Mouse (Mus musculus): ENCODE measurements around the gene Pfkfb1. TPM values are rescaled to one million over a fixed set of nuclear protein-coding genes. Genes with fewer than 3 reads are reported as not detected.

Pfkfb1 gene
- polyA plus RNA-seq, 2 experiments = 5.5 to 7.7 TPM

- Histone ChIP-seq H3K36me3 (ENCODE audit: control insufficient read depth, insufficient read depth, low read length) (peaks cover 16% of the 10 kb centered on the region), H3K4me2 (replicated peaks; ENCODE audit: low read depth, low read length, severe bottlenecking) (no peak overlapping the region), H3K4me3 (replicated peaks; ENCODE audit: low read length) (no peak overlapping the region), H3K27me3 (ENCODE audit: control insufficient read depth, insufficient read depth, low read length) (no peaks in the 10 kb centered on the region), H3K4me1 (ENCODE audit: control insufficient read depth, insufficient read depth, low read length) (no peaks in the 10 kb centered on the region), H3K9me3 (ENCODE audit: control insufficient read depth, low read length) (no peaks in the 10 kb centered on the region), H3K9ac (ENCODE audit: low read depth, low read length, severe bottlenecking) (no peak overlapping the region), H3K27ac (replicated peaks; ENCODE audit: low read depth, low read length) (no peak overlapping the region)
- ATAC-seq (ENCODE audit: low FRiP score, low read depth) (no peak), DNase-seq (ENCODE audit: low spot score) (no peak)
- 91% methylated on average over 2 of the region's 2 CpGs for WGBS
- TF ChIP-seq POLR2A (IDR thresholded peaks at IDR 0.05; ENCODE audit: borderline replicate concordance, extremely low read depth, insufficient read depth, insufficient read length) = no peak
Measured at GRCm38 (mm10) chrX:150551986-150552385, 36.0 kb upstream of the Pfkfb1 start.

DNA sequence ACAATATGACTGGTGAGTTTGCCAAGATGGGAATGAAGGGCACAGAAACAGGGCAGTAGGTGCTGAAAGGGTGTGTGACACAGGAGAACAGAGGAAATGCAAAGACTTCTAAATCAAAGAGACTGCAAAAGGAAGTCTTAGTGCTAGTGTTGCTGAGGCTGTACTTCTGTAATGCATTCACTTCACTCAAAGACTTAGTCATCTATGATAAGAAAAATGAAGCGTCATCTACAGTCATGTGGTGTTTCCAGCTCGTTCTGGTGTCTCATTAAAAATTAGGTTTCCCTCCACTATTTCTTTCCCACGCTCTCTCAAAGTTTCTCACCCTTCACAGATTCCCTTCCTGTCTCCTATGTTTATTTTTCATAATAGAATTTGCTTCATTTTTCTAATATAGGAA lies 34.0 kb upstream of the Pfkfb1 start:
- Histone ChIP-seq H3K4me3 (replicated peaks; ENCODE audit: low read length) (no peak overlapping the region), H3K9ac (ENCODE audit: low read depth, low read length, severe bottlenecking) (no peak overlapping the region), H3K27me3 (ENCODE audit: control insufficient read depth, insufficient read depth, low read length) (no peaks in the 10 kb centered on the region), H3K27ac (replicated peaks; ENCODE audit: low read depth, low read length) (no peak overlapping the region), H3K4me2 (replicated peaks; ENCODE audit: low read depth, low read length, severe bottlenecking) (no peak overlapping the region), H3K9me3 (ENCODE audit: control insufficient read depth, low read length) (no peaks in the 10 kb centered on the region), H3K4me1 (ENCODE audit: control insufficient read depth, insufficient read depth, low read length) (no peaks in the 10 kb centered on the region), H3K36me3 (ENCODE audit: control insufficient read depth, insufficient read depth, low read length) (peaks cover 16% of the 10 kb centered on the region)
- DNase-seq (ENCODE audit: low spot score) (no peak), ATAC-seq (ENCODE audit: low FRiP score, low read depth) (no peak)
- no peak for TF ChIP-seq POLR2A (IDR thresholded peaks at IDR 0.05; ENCODE audit: borderline replicate concordance, extremely low read depth, insufficient read depth, insufficient read length)
- 84% methylated on average over 3 of the region's 3 CpGs for WGBS

DNA sequence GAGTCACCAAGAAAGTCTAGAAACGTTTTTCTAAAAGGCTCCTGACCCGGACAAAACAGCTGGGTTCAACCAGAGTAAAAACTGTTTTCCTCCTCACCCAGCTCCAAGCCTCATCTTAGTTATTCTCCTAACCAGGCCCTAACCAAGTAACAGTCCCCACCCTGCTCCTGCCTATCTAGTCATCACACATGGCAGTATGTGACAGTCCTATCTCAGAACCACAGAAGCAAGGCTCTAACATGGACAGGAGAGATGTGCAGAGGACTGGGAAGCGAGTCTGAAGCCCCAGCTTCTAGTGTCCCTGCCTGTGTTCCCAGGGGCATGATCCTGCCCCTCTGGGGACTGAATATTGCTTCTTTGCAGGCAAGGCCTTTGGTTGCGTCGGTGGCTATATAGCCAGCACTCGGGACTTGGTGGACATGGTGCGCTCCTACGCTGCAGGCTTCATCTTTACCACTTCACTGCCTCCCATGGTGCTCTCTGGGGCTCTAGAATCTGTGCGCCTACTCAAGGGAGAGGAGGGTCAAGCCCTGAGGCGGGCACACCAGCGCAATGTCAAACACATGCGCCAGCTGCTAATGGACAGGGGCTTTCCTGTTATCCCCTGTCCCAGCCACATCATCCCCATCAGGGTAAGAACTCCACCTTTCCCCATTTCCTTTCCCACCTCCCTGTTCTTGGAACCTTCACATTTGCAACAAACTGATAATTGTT lies 23.2 kb upstream of the Pfkfb1 start:
- H3K4me2 ChIP-seq (replicated peaks; ENCODE audit: low read depth, low read length, severe bottlenecking) = no peak overlapping the region
- TF ChIP-seq POLR2A (IDR thresholded peaks at IDR 0.05; ENCODE audit: borderline replicate concordance, extremely low read depth, insufficient read depth, insufficient read length) = no peak
- no peaks in the 10 kb centered on the region for H3K9me3 ChIP-seq (ENCODE audit: control insufficient read depth, low read length)
- H3K27me3 ChIP-seq (ENCODE audit: control insufficient read depth, insufficient read depth, low read length) = no peaks in the 10 kb centered on the region
- no peak for ATAC-seq (ENCODE audit: low FRiP score, low read depth)
- WGBS = 86% methylated on average over 11 of the region's 12 CpGs
- no peak overlapping the region for H3K9ac ChIP-seq (ENCODE audit: low read depth, low read length, severe bottlenecking)
- H3K4me1 ChIP-seq (ENCODE audit: control insufficient read depth, insufficient read depth, low read length) = no peaks in the 10 kb centered on the region
- no peaks in the 10 kb centered on the region for H3K36me3 ChIP-seq (ENCODE audit: control insufficient read depth, insufficient read depth, low read length)
- no peak for DNase-seq (ENCODE audit: low spot score)
- no peak overlapping the region for H3K27ac ChIP-seq (replicated peaks; ENCODE audit: low read depth, low read length)
- H3K4me3 ChIP-seq (replicated peaks; ENCODE audit: low read length) = no peak overlapping the region

- no peak overlapping the region for H3K9ac ChIP-seq (ENCODE audit: low read depth, low read length, severe bottlenecking)
- no peaks in the 10 kb centered on the region for H3K4me1 ChIP-seq (ENCODE audit: control insufficient read depth, insufficient read depth, low read length)
- H3K27me3 ChIP-seq (ENCODE audit: control insufficient read depth, insufficient read depth, low read length) = no peaks in the 10 kb centered on the region
- no peak overlapping the region for H3K27ac ChIP-seq (replicated peaks; ENCODE audit: low read depth, low read length)
- no peak overlapping the region for H3K4me3 ChIP-seq (replicated peaks; ENCODE audit: low read length)
- H3K9me3 ChIP-seq (ENCODE audit: control insufficient read depth, low read length) = no peaks in the 10 kb centered on the region
- H3K36me3 ChIP-seq (ENCODE audit: control insufficient read depth, insufficient read depth, low read length) = peaks cover 18% of the 10 kb centered on the region
- ATAC-seq (ENCODE audit: low FRiP score, low read depth) (no peak), DNase-seq (ENCODE audit: low spot score) (no peak)
- TF ChIP-seq POLR2A (IDR thresholded peaks at IDR 0.05; ENCODE audit: borderline replicate concordance, extremely low read depth, insufficient read depth, insufficient read length) = no peak
- H3K4me2 ChIP-seq (replicated peaks; ENCODE audit: low read depth, low read length, severe bottlenecking) = no peak overlapping the region
Measured at GRCm38 (mm10) chrX:150581921-150582320, 6.1 kb upstream of the Pfkfb1 start.

DNA sequence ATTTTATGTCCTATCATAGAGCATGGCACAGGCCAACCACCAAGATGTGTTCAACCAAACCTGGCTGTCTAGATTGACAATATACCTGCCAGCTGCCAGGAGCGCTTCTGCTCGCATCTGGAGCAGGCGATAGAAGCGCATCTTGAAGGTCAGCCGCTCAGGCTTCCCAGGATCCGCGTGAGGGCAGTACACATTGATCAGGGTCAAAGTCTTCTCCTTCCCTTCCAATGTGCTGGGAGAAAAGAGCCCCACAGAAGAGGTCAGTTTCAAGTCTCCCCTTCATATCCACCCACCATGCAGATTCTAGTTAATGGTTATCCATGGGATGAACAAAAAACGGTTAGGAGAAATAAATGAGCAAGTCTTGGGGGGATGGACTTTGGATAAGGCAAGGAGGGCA lies 2.9 kb upstream of the Pfkfb1 start:
- H3K36me3 ChIP-seq (ENCODE audit: control insufficient read depth, insufficient read depth, low read length) = peaks cover 17% of the 10 kb centered on the region
- no peak for TF ChIP-seq POLR2A (IDR thresholded peaks at IDR 0.05; ENCODE audit: borderline replicate concordance, extremely low read depth, insufficient read depth, insufficient read length)
- WGBS = 94% methylated on average over 8 of the region's 8 CpGs
- no peaks in the 10 kb centered on the region for H3K27me3 ChIP-seq (ENCODE audit: control insufficient read depth, insufficient read depth, low read length)
- H3K4me1 ChIP-seq (ENCODE audit: control insufficient read depth, insufficient read depth, low read length) = no peaks in the 10 kb centered on the region
- no peaks in the 10 kb centered on the region for H3K9me3 ChIP-seq (ENCODE audit: control insufficient read depth, low read length)
- no peak overlapping the region for H3K9ac ChIP-seq (ENCODE audit: low read depth, low read length, severe bottlenecking)
- DNase-seq (ENCODE audit: low spot score) (no peak), ATAC-seq (ENCODE audit: low FRiP score, low read depth) (no peak)
- no peak overlapping the region for H3K4me3 ChIP-seq (replicated peaks; ENCODE audit: low read length)
- H3K27ac ChIP-seq (replicated peaks; ENCODE audit: low read depth, low read length) = no peak overlapping the region
- H3K4me2 ChIP-seq (replicated peaks; ENCODE audit: low read depth, low read length, severe bottlenecking) = no peak overlapping the region

All from limb, embryonic 14.5 days (tissue).